Mouse (Mus musculus): ENCODE measurements around the gene Acod1. TPM values are rescaled to one million over a fixed set of nuclear protein-coding genes. Genes with fewer than 3 reads are reported as not detected.

The Acod1 gene
- polyA plus RNA-seq, 1 experiment from 2014 or later: not detected

Other genes starting within 250 kb of the Acod1 start
- gene Kctd12, start 64.3 kb upstream of the Acod1 start, polyA plus RNA-seq (2015; fragmentation: Nextera tagmentation; extraction: Ambion mirVana): 32.1 and 33.8 TPM in 2 replicates
- gene Cln5, start 23.2 kb downstream of the Acod1 start, polyA plus RNA-seq (2015; fragmentation: Nextera tagmentation; extraction: Ambion mirVana): 32.6 and 32.7 TPM in 2 replicates
- gene Fbxl3, start 52.6 kb downstream of the Acod1 start, polyA plus RNA-seq (2015; fragmentation: Nextera tagmentation; extraction: Ambion mirVana): 25.2 and 27.0 TPM in 2 replicates

Measured in embryonic facial prominence, embryonic 15.5 days (tissue).